Mouse (Mus musculus) CD4-positive, CD25-positive, alpha-beta regulatory T cell (primary cell): Measurements from ENCODE around the gene Sac3d1. TPM values are rescaled to one million over a fixed set of nuclear protein-coding genes. Genes with fewer than 3 reads are reported as not detected.

ENCODE experiments used
- polyA plus RNA-seq: library from polyadenylated mRNA; unstranded; fragments of 100-300 nt; shearing (Covaris generic); gene quantifications from one replicate; pipeline ENCODE4 v1.2.1, GENCODE M21; 2017

Gene Sac3d1
- polyA plus RNA-seq, result 22.7 TPM

GRCm38 (mm10) chr19:6117986-6118676 is at the start of gene Sac3d1:
Sac3d1 (minus strand) TSS chr19:6118650.

DNA sequence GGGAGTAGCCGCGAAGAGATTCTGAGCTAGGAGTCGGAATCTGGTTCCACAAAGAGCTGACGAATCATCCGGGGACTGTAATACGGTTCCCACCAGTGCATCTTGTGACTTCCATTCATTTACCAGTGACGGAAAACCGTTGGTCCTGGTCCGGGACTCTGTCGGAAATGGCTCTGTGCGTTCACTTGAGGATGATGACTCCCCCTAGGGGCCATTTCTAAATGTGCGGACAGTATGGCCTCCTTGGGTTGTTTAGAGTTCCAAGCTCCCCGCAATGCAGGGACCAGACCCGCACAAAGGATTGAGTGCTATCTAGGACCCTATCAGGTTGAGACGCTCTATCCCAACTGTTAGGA is 22.9 kb upstream of the Sac3d1 start, which contains the start of gene Arl2:
TSS of gene Arl2 (minus strand) at position 155 of the 356 bp plus-strand sequence.

DNA sequence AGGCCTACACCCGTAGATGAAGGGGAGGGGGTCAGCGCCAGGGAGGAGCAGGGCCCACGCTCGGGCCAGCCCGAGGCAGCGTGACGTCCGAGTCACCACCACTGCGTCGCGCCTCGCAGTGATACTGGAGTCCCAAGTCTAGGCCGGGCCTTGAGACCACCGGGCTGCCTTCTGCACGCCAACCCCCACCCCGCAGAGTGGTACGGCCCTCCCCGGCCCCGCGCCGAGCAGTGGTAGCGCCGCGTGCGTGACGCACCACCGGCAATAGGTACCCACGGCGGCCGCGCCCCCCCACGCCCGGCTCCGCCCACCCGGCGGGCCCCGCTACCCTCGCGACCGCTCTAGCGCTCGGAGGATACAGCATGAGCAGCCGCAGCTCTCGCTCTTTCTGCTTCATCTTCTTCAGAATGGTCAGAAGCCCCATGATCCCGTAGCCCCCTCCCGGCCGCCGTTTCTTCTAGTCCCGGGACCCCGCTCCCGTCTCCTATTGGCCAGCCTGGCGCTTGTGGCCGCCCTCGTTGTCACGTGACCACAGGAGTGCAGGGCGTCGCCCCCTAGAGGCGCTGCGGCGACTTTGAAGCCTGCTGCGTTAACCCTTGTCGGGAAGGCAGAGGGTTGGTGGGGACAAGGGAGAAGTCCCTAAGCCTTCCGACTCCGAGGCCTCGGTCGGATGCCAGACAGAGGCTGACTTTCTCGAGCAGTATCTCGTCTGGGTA is 22.4 kb upstream of the Sac3d1 start, which contains the start of gene Batf2:
TSS of gene Batf2 (plus strand) at position 306 of the 716 bp plus-strand sequence.

DNA sequence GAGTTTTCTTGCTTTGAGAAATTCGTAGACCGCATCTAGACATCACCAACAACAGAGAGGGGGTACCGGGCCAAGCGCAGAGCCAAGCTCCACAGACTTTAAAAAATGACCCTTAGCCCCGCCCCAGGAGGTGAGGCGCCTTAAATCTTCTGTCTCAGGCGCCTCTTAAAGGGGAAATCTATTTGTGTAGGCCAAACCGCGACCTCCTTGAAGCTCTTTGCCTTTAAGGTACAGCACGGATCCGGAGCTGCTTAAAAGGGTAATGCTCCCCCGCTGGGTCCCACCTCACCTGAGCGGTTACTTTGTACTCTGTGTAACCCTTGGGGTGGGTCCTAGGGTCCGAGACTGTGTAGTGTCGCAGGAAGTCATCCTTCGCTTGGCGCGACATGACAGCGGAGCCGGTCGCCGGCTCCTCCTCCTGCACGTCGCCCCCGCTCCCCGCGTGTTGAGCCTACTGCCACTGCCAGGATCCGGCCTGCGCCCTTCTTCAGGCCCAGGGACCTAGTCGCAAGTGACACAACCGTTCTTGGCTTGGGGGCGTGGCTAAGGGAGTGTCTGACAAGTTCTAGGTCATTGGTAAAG is 9.4 kb upstream of the Sac3d1 start, which contains the start of gene Snx15:
TSS of gene Snx15 (minus strand) at position 545 of the 582 bp plus-strand sequence.

GRCm38 (mm10) chr19:6105586-6105985 is 12.9 kb downstream of the Sac3d1 start, which contains the start of gene Naaladl1:
Naaladl1 (plus strand) TSS chr19:6105782.

DNA sequence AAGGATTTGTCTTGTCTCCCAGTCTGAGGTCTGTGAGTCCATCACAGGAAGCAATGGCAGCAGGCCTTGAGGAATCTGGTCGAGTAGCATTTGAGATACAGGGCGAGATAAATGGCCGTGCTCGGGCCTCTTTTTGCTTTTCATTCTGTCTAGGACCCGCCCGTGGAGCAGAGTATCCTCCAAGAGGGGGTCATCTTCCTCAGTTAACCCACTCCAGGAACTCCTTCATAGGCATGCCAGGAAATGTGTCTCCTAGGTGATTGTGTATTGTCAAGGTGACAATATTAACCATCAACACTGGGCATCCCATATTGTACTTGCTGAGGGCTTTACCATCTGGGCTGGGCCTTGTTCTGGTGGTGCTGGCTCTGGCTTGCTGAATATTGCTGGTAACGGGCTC is 24.3 kb downstream of the Sac3d1 start, which contains the start of gene AC131692.1:
TSS of gene AC131692.1 (plus strand) at position 301 of the 400 bp plus-strand sequence.

GRCm38 (mm10) chr19:6084478-6085248 is 33.8 kb downstream of the Sac3d1 start, which contains the start of the genes Zfpl1 and Cdca5:
Zfpl1 (minus strand) TSS chr19:6084956.
Cdca5 (plus strand) TSS chr19:6084983.

GRCm38 (mm10) chr19:6082156-6082555 is 36.3 kb downstream of the Sac3d1 start, which contains the start of gene Gm28374:
Gm28374 (minus strand) TSS chr19:6082256.

DNA sequence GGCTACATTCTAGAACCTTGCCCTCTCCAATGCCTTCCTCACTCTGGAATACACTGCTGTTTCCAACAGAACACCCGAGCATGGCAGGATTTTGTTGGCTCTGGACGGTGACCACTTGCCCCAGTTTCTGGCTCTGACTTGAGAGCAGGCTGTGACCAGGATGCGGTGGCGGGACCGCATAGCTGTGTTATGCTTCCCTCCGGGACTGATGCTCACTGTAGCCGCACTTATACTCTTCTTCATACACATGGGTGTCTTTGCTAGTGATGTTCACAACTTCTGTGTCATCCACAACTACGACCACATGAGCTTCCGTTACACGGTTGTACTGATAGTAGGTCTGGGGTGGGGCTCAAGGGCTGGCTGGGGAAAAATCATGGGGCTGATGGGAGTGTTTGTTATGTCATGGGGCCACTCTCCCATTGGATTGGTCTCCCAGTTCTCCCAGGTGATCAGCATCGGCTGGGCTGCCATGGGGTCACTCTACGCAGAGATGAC is 38.4 kb downstream of the Sac3d1 start, which contains the start of gene Tmem262:
TSS of gene Tmem262 (plus strand) at position 51 of the 498 bp plus-strand sequence.

DNA sequence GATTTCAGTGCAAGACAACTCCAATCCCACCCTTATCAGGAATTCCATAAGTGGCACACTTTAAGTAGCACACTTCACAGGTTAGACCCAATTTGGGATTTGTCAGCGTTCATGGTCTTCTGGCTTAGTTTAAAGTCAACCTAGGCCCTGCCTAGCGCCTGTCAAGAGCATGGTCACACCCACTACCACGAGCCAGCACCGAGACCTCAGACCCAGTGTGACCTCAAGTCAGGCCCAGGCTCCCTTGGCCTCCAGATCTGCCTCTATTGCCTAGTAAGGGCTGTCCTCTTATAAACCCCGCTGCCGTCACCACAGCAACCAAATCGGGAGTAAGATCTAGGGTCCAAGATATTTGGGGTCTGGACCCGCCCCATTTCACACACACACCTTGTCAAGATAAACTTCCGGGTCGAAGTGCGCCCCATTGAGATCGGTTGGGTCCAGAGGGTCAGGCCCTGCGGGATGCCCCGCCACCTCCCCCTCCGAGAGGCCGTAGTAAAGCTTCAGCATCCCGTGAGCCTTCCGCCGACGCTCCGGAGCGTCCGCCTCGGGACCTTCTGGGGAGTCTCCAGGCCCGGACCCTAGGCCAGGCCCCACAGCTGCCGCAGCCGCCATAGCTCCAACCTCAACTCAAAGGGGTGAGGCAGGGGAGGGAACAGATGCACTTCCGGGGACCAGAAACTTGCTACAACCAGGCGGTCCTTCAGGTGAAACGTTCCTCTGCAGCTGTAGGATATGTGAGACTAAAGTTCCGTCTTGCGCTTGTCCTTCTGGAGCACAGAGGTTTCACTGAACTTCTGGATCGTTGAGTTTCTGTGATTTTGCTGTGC is 41.7 kb downstream of the Sac3d1 start, which contains the start of gene Vps51:
TSS of gene Vps51 (minus strand) at position 668 of the 830 bp plus-strand sequence.

DNA sequence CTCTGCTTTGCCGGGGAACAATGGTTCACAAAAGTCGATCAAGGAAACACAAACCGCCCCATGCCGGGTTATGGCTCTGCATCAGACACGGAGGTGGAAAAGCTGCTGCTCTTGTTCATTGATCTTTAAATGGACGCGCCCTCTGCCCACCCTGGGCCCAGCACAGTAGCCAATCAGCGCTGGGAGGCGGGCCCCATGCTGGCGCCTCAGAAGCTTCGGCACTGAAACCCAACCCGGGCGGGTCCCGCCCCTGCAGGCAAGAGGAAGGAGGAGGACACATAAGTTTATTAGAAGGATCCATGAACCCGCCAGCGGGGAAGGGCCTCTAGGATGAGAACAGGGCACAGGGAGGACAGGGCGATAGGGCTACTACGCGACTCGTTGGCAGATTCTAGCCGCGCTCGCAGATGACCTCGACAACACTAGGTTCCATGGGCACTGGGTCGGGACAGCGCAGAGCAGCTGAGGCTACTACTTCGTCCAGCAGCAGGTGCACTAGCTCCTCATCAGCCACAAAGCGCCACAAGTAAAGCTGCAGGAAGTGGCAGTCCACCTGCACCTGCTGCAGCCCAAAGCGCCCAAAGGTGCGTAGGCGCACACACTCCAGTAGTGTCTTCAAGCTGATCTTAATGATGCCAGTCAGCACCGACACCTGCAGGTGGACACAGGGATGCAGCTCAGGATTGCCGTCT is 50.6 kb downstream of the Sac3d1 start, which contains the start of gene Tm7sf2:
TSS of gene Tm7sf2 (minus strand) at position 650 of the 692 bp plus-strand sequence.

Other genes starting within 250 kb of the Sac3d1 start
- 290 TPM for gene Frmd8, start 243.4 kb downstream of the Sac3d1 start, polyA plus RNA-seq
- gene Slc25a45, start 240.8 kb downstream of the Sac3d1 start, polyA plus RNA-seq, result 41.9 TPM
- gene Tigd3, start 224.5 kb downstream of the Sac3d1 start, polyA plus RNA-seq, result 0.36 TPM
- gene Dpf2, start 205.6 kb downstream of the Sac3d1 start, polyA plus RNA-seq, result 176 TPM
- 0.16 TPM for gene Cdc42ep2, start 193.8 kb downstream of the Sac3d1 start, polyA plus RNA-seq
- 46.0 TPM for gene Pola2, start 154.4 kb downstream of the Sac3d1 start, polyA plus RNA-seq
- 0.10 TPM for gene Slc22a20, start 132.5 kb downstream of the Sac3d1 start, polyA plus RNA-seq
- gene Capn1, start 102.8 kb downstream of the Sac3d1 start, polyA plus RNA-seq, result 76.6 TPM
- 49.6 TPM for gene Syvn1, start 72.1 kb downstream of the Sac3d1 start, polyA plus RNA-seq
- 43.3 TPM for gene Mrpl49, start 60.9 kb downstream of the Sac3d1 start, polyA plus RNA-seq
- gene Fau, start 60.8 kb downstream of the Sac3d1 start, polyA plus RNA-seq, result 794 TPM
- 35.9 TPM for gene Znhit2, start 57.5 kb downstream of the Sac3d1 start, polyA plus RNA-seq
- gene Tm7sf2, start 50.3 kb downstream of the Sac3d1 start, polyA plus RNA-seq, result 15.1 TPM
- 93.4 TPM for gene Vps51, start 41.4 kb downstream of the Sac3d1 start, polyA plus RNA-seq
- gene Tmem262, start 38.6 kb downstream of the Sac3d1 start, polyA plus RNA-seq, result not detected
- gene Gm28374, start 36.4 kb downstream of the Sac3d1 start, polyA plus RNA-seq, result 0.61 TPM
- gene Zfpl1, start 33.7 kb downstream of the Sac3d1 start, polyA plus RNA-seq, result 52.7 TPM
- 2.2 TPM for gene Cdca5, start 33.7 kb downstream of the Sac3d1 start, polyA plus RNA-seq
- gene AC131692.1, start 24.2 kb downstream of the Sac3d1 start, polyA plus RNA-seq, result not detected
- 0.20 TPM for gene Naaladl1, start 12.9 kb downstream of the Sac3d1 start, polyA plus RNA-seq
- 36.9 TPM for gene Snx15, start 9.7 kb upstream of the Sac3d1 start, polyA plus RNA-seq
- not detected for gene Batf2, start 22.3 kb upstream of the Sac3d1 start, polyA plus RNA-seq
- 20.8 TPM for gene Arl2, start 22.9 kb upstream of the Sac3d1 start, polyA plus RNA-seq
- 0.16 TPM for gene Majin, start 65.7 kb upstream of the Sac3d1 start, polyA plus RNA-seq
- gene Gpha2, start 107.7 kb upstream of the Sac3d1 start, polyA plus RNA-seq, result 0.30 TPM
- 20.2 TPM for gene Ppp2r5b, start 117.2 kb upstream of the Sac3d1 start, polyA plus RNA-seq
- gene Atg2a, start 123.0 kb upstream of the Sac3d1 start, polyA plus RNA-seq, result 35.8 TPM
- 22.2 TPM for gene Ehd1, start 158.1 kb upstream of the Sac3d1 start, polyA plus RNA-seq
- 0.35 TPM for gene Cdc42bpg, start 187.8 kb upstream of the Sac3d1 start, polyA plus RNA-seq
- gene Men1, start 216.3 kb upstream of the Sac3d1 start, polyA plus RNA-seq, result 62.9 TPM
- 205 TPM for gene Map4k2, start 222.5 kb upstream of the Sac3d1 start, polyA plus RNA-seq
- 281 TPM for gene Sf1, start 245.0 kb upstream of the Sac3d1 start, polyA plus RNA-seq